Mouse (Mus musculus): ENCODE measurements at regions not wholly inside any gene's neighbourhood (a gene's known extent, or its start where the extent isn't known, plus 50 kb on each side); places are given as distances from the start of the nearest gene placed in this dataset.

DNA sequence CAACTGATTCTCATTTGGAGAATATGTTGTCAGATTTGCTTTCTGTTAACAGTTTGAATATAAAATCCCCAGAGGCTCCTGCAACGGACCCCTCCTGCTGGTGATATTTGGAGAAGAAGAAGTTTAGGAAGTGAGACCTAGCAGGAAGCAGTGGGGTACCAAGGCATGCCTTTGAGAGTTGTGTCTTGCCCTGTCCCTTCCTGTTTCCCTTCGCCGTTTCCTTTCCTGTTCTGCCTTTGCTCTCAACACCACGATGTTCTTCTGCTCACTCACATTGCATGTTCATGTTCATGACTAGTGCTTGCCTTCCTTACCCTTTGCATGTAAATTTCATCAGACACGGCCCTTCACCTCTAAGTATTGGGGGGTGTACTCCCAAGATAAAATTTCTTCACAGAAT is 254.0 kb downstream of the Tle4 start:
- H3K9me3 ChIP-seq (ENCODE audit: control insufficient read depth, low read length): no peaks in the 10 kb centered on the region
- no peaks in the 10 kb centered on the region for H3K4me1 ChIP-seq (ENCODE audit: control insufficient read depth in 2 of 2, insufficient read depth in 2 of 2, low read length in 2 of 2)
- H3K27ac ChIP-seq (replicated peaks in 1 of 2; ENCODE audit: control insufficient read depth in 1 of 2, insufficient read depth in 1 of 2, low read depth in 2 of 2, low read length in 2 of 2): no peak overlapping the region
- H3K4me3 ChIP-seq (ENCODE audit: control insufficient read depth in 1 of 2, insufficient read depth in 1 of 2, low read depth in 1 of 2, low read length in 2 of 2): no peak overlapping the region
- no peak for ATAC-seq (ENCODE audit: insufficient number of reproducible peaks, insufficient read depth, low FRiP score, low read depth)
- no peak overlapping the region for H3K9ac ChIP-seq (ENCODE audit: low read length)
- WGBS: 64% methylated on average over 5 of the region's 5 CpGs
- H3K36me3 ChIP-seq (ENCODE audit: control insufficient read depth, insufficient read depth, low read length): no peaks in the 10 kb centered on the region
- H3K27me3 ChIP-seq (ENCODE audit: control insufficient read depth, insufficient read depth, low read length): peaks cover 2% of the 10 kb centered on the region
- H3K4me2 ChIP-seq (ENCODE audit: low read length): no peak overlapping the region

DNA sequence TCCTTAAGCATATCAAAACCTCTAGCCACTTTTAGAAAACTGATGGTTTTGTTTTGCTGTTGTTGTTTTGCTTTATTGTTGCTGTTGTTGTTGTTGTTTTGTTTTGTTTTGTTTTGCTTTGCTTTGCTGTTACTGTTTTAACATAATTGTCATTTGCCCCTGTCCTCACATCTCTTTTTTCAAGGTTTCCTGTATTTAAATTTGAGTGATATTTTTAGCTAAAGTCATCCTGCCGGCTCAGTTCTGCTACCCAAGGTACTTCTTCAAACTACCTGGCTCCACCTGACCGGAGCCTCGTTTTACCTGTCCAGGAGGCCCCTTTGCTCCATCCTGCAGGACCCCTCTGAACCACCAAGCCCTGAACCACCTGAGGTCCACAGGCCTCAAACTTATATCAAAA is 253.4 kb downstream of the Tle4 start:
- WGBS: 81% methylated on average over 3 of the region's 3 CpGs
- Histone ChIP-seq H3K4me3 (ENCODE audit: control insufficient read depth in 1 of 2, insufficient read depth in 1 of 2, low read depth in 1 of 2, low read length in 2 of 2) (no peak overlapping the region), H3K27ac (replicated peaks in 1 of 2; ENCODE audit: control insufficient read depth in 1 of 2, insufficient read depth in 1 of 2, low read depth in 2 of 2, low read length in 2 of 2) (no peak overlapping the region), H3K9me3 (ENCODE audit: control insufficient read depth, low read length) (no peaks in the 10 kb centered on the region), H3K4me1 (ENCODE audit: control insufficient read depth in 2 of 2, insufficient read depth in 2 of 2, low read length in 2 of 2) (no peaks in the 10 kb centered on the region), H3K27me3 (ENCODE audit: control insufficient read depth, insufficient read depth, low read length) (peaks cover 4% of the 10 kb centered on the region), H3K4me2 (ENCODE audit: low read length) (no peak overlapping the region), H3K36me3 (ENCODE audit: control insufficient read depth, insufficient read depth, low read length) (no peaks in the 10 kb centered on the region), H3K9ac (ENCODE audit: low read length) (no peak overlapping the region)
- ATAC-seq (ENCODE audit: insufficient number of reproducible peaks, insufficient read depth, low FRiP score, low read depth): no peak

DNA sequence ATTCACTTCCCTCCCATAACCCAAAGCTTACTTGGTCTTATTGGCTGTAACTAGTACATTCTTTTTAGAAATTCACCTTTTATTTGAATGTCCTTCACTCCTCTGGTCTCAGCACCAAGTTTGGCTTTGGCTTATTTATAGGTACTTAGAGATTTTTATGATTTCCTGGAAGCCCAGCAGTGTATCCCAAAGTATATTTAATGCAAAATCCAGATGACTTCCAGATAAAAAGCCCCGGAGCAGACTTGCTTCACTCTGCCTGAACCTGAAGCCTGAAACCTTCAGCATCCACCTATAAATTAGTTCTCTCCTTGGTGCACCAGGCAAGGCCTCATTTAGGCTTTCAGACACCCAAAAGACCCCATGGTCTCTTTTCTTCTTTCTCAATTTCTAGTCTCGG is 250.8 kb downstream of the Tle4 start:
- H3K36me3 ChIP-seq (ENCODE audit: control insufficient read depth, insufficient read depth, low read length): no peaks in the 10 kb centered on the region
- no peak overlapping the region for H3K4me2 ChIP-seq (ENCODE audit: low read length)
- ATAC-seq (ENCODE audit: insufficient number of reproducible peaks, insufficient read depth, low FRiP score, low read depth): no peak
- H3K4me3 ChIP-seq (ENCODE audit: control insufficient read depth in 1 of 2, insufficient read depth in 1 of 2, low read depth in 1 of 2, low read length in 2 of 2): no peak overlapping the region
- no peaks in the 10 kb centered on the region for H3K4me1 ChIP-seq (ENCODE audit: control insufficient read depth in 2 of 2, insufficient read depth in 2 of 2, low read length in 2 of 2)
- H3K27ac ChIP-seq (replicated peaks in 1 of 2; ENCODE audit: control insufficient read depth in 1 of 2, insufficient read depth in 1 of 2, low read depth in 2 of 2, low read length in 2 of 2): no peak overlapping the region
- peaks cover 10% of the 10 kb centered on the region for H3K27me3 ChIP-seq (ENCODE audit: control insufficient read depth, insufficient read depth, low read length)
- no peaks in the 10 kb centered on the region for H3K9me3 ChIP-seq (ENCODE audit: control insufficient read depth, low read length)
- WGBS: 70% methylated on average over 2 of the region's 2 CpGs
- no peak overlapping the region for H3K9ac ChIP-seq (ENCODE audit: low read length)

DNA sequence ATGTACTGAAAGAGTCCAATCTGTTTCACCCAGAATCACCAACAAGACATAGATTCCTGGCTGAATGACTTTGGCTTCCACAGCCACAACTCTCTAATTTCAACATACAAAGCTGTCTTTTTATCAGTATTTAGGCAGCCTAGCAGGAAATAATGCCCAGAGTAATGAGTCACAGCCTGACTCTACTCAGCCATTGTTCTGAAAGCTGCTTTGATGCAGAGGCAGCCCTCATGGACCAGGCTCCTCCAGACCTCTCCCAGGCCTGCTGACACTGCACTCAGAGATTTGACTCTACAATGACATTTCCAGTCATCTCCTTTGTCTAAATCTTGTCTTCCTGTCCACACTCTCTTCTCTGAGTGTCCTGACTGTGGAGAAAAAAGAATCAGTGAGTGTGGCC is 250.4 kb downstream of the Tle4 start:
- H3K4me3 ChIP-seq (ENCODE audit: control insufficient read depth in 1 of 2, insufficient read depth in 1 of 2, low read depth in 1 of 2, low read length in 2 of 2): no peak overlapping the region
- H3K4me1 ChIP-seq (ENCODE audit: control insufficient read depth in 2 of 2, insufficient read depth in 2 of 2, low read length in 2 of 2): no peaks in the 10 kb centered on the region
- H3K27me3 ChIP-seq (ENCODE audit: control insufficient read depth, insufficient read depth, low read length): peaks cover 10% of the 10 kb centered on the region
- H3K36me3 ChIP-seq (ENCODE audit: control insufficient read depth, insufficient read depth, low read length): no peaks in the 10 kb centered on the region
- H3K4me2 ChIP-seq (ENCODE audit: low read length): no peak overlapping the region
- no peak for ATAC-seq (ENCODE audit: insufficient number of reproducible peaks, insufficient read depth, low FRiP score, low read depth)
- no peak overlapping the region for H3K9ac ChIP-seq (ENCODE audit: low read length)
- H3K27ac ChIP-seq (replicated peaks in 1 of 2; ENCODE audit: control insufficient read depth in 1 of 2, insufficient read depth in 1 of 2, low read depth in 2 of 2, low read length in 2 of 2): no peak overlapping the region
- H3K9me3 ChIP-seq (ENCODE audit: control insufficient read depth, low read length): no peaks in the 10 kb centered on the region

DNA sequence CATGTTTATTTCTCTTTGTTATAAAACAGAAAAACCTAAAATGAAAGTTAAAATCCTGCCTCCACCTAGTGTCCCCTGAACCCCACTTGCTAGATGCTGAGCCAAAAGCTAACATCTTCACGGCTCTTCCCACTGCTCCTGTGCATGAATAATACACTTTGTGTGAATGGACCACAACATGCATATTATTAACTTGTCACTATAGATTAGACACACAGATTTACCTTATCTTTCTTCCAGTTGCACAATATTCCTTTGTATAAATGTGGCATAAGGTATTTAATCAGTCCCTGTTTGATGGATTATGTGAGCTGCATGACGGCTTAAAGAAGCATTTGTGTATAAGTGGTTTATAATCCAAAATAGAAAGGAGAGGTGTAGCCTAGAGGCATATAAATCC is 248.1 kb downstream of the Tle4 start:
- Histone ChIP-seq H3K4me2 (ENCODE audit: low read length) (no peak overlapping the region), H3K36me3 (ENCODE audit: control insufficient read depth, insufficient read depth, low read length) (no peaks in the 10 kb centered on the region), H3K27ac (replicated peaks in 1 of 2; ENCODE audit: control insufficient read depth in 1 of 2, insufficient read depth in 1 of 2, low read depth in 2 of 2, low read length in 2 of 2) (no peak overlapping the region), H3K9me3 (ENCODE audit: control insufficient read depth, low read length) (no peaks in the 10 kb centered on the region), H3K4me1 (ENCODE audit: control insufficient read depth in 2 of 2, insufficient read depth in 2 of 2, low read length in 2 of 2) (no peaks in the 10 kb centered on the region), H3K4me3 (ENCODE audit: control insufficient read depth in 1 of 2, insufficient read depth in 1 of 2, low read depth in 1 of 2, low read length in 2 of 2) (no peak overlapping the region), H3K27me3 (ENCODE audit: control insufficient read depth, insufficient read depth, low read length) (peaks cover 15% of the 10 kb centered on the region), H3K9ac (ENCODE audit: low read length) (no peak overlapping the region)
- 82% methylated on average over 2 of the region's 2 CpGs for WGBS
- no peak for ATAC-seq (ENCODE audit: insufficient number of reproducible peaks, insufficient read depth, low FRiP score, low read depth)

DNA sequence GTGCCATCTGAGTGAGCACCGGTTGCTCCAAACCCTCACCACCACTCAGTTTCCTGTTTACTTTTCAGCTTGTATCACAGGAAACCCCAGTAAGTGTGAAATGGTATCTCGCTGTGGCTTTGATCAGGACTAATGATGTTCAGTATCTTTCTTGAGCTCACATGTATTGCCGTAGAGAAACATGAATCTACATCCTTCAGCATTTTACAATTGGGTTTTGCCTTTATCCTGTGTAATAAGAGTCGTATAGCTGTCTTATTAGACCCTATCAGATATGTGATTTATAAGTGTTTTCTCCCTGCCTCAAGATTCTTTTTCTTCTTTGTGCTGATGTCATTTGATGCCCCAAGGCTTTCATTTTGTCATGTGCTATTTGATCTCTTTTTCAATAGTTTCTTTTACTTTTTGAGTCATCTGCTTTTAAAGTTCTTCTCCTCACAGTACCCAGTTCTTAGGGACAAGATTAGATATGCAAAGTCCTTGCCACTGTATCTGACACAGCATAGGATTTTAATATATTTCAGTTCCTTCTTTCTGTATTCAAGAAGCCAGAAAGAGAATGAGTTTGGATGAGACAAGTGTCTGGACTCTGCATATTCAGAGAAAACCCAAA is 246.0 kb downstream of the Tle4 start:
- H3K27ac ChIP-seq (replicated peaks in 1 of 2; ENCODE audit: control insufficient read depth in 1 of 2, insufficient read depth in 1 of 2, low read depth in 2 of 2, low read length in 2 of 2): no peak overlapping the region
- no peak overlapping the region for H3K4me3 ChIP-seq (ENCODE audit: control insufficient read depth in 1 of 2, insufficient read depth in 1 of 2, low read depth in 1 of 2, low read length in 2 of 2)
- H3K9me3 ChIP-seq (ENCODE audit: control insufficient read depth, low read length): no peaks in the 10 kb centered on the region
- H3K4me2 ChIP-seq (ENCODE audit: low read length): no peak overlapping the region
- peaks cover 18% of the 10 kb centered on the region for H3K27me3 ChIP-seq (ENCODE audit: control insufficient read depth, insufficient read depth, low read length)
- H3K36me3 ChIP-seq (ENCODE audit: control insufficient read depth, insufficient read depth, low read length): no peaks in the 10 kb centered on the region
- ATAC-seq (ENCODE audit: insufficient number of reproducible peaks, insufficient read depth, low FRiP score, low read depth): no peak
- 48% methylated on average over 4 of the region's 4 CpGs for WGBS
- H3K9ac ChIP-seq (ENCODE audit: low read length): no peak overlapping the region
- no peaks in the 10 kb centered on the region for H3K4me1 ChIP-seq (ENCODE audit: control insufficient read depth in 2 of 2, insufficient read depth in 2 of 2, low read length in 2 of 2)

DNA sequence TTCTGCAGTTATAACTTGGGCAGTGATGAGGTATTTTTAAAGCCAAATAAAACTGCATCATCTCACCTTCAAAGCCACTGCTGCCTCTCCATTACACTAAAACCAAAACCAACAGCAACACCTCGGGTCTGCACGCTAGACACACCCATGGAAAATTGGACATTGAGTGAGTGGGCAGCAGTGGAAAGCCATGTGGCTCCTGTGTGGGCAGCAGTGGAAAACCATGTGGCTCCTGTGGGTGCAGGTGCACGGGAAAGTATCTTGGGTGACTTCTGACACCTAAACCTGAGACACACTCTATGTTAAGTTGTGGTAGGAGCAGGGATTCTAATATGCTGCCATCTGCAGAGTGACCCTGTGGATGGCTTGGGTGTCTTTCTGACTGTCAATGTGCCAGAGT is 245.3 kb downstream of the Tle4 start:
- H3K27me3 ChIP-seq (ENCODE audit: control insufficient read depth, insufficient read depth, low read length): peaks cover 22% of the 10 kb centered on the region
- H3K36me3 ChIP-seq (ENCODE audit: control insufficient read depth, insufficient read depth, low read length): no peaks in the 10 kb centered on the region
- H3K9me3 ChIP-seq (ENCODE audit: control insufficient read depth, low read length): no peaks in the 10 kb centered on the region
- ATAC-seq (ENCODE audit: insufficient number of reproducible peaks, insufficient read depth, low FRiP score, low read depth): no peak
- H3K9ac ChIP-seq (ENCODE audit: low read length): no peak overlapping the region
- WGBS: 85% methylated on average over 3 of the region's 3 CpGs
- H3K4me3 ChIP-seq (ENCODE audit: control insufficient read depth in 1 of 2, insufficient read depth in 1 of 2, low read depth in 1 of 2, low read length in 2 of 2): no peak overlapping the region
- no peaks in the 10 kb centered on the region for H3K4me1 ChIP-seq (ENCODE audit: control insufficient read depth in 2 of 2, insufficient read depth in 2 of 2, low read length in 2 of 2)
- no peak overlapping the region for H3K27ac ChIP-seq (replicated peaks in 1 of 2; ENCODE audit: control insufficient read depth in 1 of 2, insufficient read depth in 1 of 2, low read depth in 2 of 2, low read length in 2 of 2)
- H3K4me2 ChIP-seq (ENCODE audit: low read length): no peak overlapping the region

DNA sequence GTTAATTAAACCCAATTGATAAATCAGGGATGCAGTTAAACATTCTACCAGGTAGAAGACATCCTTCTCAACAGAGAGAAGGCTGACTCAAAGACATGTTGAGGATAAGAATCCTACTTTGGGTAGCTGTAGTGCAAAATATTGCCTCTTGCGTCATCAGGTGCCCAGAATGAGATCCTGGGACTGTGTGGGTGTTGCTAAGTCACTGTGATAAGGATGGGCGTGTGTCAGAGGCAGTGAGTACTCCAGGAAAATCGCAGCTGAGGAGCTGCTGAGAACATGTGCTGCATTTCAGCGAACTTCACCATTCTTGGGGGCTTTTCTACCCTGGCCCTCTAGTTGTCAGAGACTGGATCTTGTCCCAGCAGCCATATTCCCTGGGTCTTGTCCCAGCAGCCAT is 244.7 kb downstream of the Tle4 start:
- peaks cover 22% of the 10 kb centered on the region for H3K27me3 ChIP-seq (ENCODE audit: control insufficient read depth, insufficient read depth, low read length)
- no peak overlapping the region for H3K27ac ChIP-seq (replicated peaks in 1 of 2; ENCODE audit: control insufficient read depth in 1 of 2, insufficient read depth in 1 of 2, low read depth in 2 of 2, low read length in 2 of 2)
- no peaks in the 10 kb centered on the region for H3K4me1 ChIP-seq (ENCODE audit: control insufficient read depth in 2 of 2, insufficient read depth in 2 of 2, low read length in 2 of 2)
- H3K4me2 ChIP-seq (ENCODE audit: low read length): no peak overlapping the region
- H3K9me3 ChIP-seq (ENCODE audit: control insufficient read depth, low read length): no peaks in the 10 kb centered on the region
- H3K4me3 ChIP-seq (ENCODE audit: control insufficient read depth in 1 of 2, insufficient read depth in 1 of 2, low read depth in 1 of 2, low read length in 2 of 2): no peak overlapping the region
- H3K36me3 ChIP-seq (ENCODE audit: control insufficient read depth, insufficient read depth, low read length): no peaks in the 10 kb centered on the region
- no peak for ATAC-seq (ENCODE audit: insufficient number of reproducible peaks, insufficient read depth, low FRiP score, low read depth)
- no peak overlapping the region for H3K9ac ChIP-seq (ENCODE audit: low read length)
- 58% methylated on average over 4 of the region's 4 CpGs for WGBS
